Mouse (Mus musculus) spleen, adult 2 months (tissue): ENCODE data around the gene Calm1. TPM values are rescaled to one million over a fixed set of nuclear protein-coding genes. Genes with fewer than 3 reads are reported as not detected.
"Not testable (repeated sequence)": the region's sequence is repeated elsewhere in the genome, so short reads cannot be mapped to it uniquely, and the experiment has no call there.

Experiments used
- DNase-seq, 2 experiments: peaks; one replicate each; pipeline versions ENCODE4 v3.0.0 to v3.0.0-alpha.2; 2012 to 2021; ENCODE audit warnings: low spot score in 2 of 2, low read depth in 1 of 2
- H3K27ac ChIP-seq: fragments of 200-500 bp; 2 replicates; pipeline ENCODE4 v1.5.1; 2012; ENCODE audit warnings: low read length, inconsistent platforms; ENCODE audit not compliant: insufficient read depth
- H3K27me3 ChIP-seq: fragments of 200-500 bp; 2 replicates; pipeline ENCODE4 v1.6.1; 2012; ENCODE audit warnings: mild to moderate bottlenecking, moderate library complexity, low read length, inconsistent platforms; ENCODE audit not compliant: control insufficient read depth, insufficient read depth
- H3K36me3 ChIP-seq: fragments of 200-500 bp; 2 replicates; pipeline ENCODE4 v1.6.1; 2012; ENCODE audit warnings: mild to moderate bottlenecking, low read length, inconsistent platforms; ENCODE audit not compliant: control insufficient read depth, insufficient read depth
- H3K4me1 ChIP-seq: fragments of 200-500 bp; 2 replicates; pipeline ENCODE4 v1.6.1; 2011; ENCODE audit warnings: inconsistent platforms; ENCODE audit not compliant: control insufficient read depth, insufficient read depth, insufficient read length
- H3K4me3 ChIP-seq: fragments of 200-500 bp; 2 replicates; pipeline ENCODE4 v1.5.1; 2011; ENCODE audit warnings: mild to moderate bottlenecking, inconsistent platforms; ENCODE audit not compliant: insufficient read depth, insufficient read length; ENCODE audit errors: extremely low read depth
- CTCF ChIP-seq: fragments of 200-500 bp; IDR thresholded peaks from 2 replicates; pipeline ENCODE4 v1.5.1; 2011; ENCODE audit warnings: mild to moderate bottlenecking, inconsistent platforms; ENCODE audit not compliant: insufficient read depth, insufficient read length, insufficient replicate concordance; ENCODE audit errors: extremely low read depth
- POLR2A ChIP-seq: fragments of 200-500 bp; IDR thresholded peaks from 2 replicates; pipeline ENCODE4 v1.6.1; 2011; ENCODE audit warnings: low read depth, low read length, inconsistent platforms
- WGBS: fragments of 180-500 bp; shearing (Covaris S2); methylation state at CpG from one replicate; pipeline ENCODE4 v1.1.7; 2018; 5-methylcytosine and 5-hydroxymethylcytosine counted together
- polyA plus RNA-seq: library from polyadenylated mRNA; depleted of rRNA; stranded (reverse); fragments of >200 nt; gene quantifications from 2 replicates; pipeline ENCODE4 v1.2.3, GENCODE M21; 2012

The Calm1 gene
- polyA plus RNA-seq, 1 experiment, result 173 TPM

DNA sequence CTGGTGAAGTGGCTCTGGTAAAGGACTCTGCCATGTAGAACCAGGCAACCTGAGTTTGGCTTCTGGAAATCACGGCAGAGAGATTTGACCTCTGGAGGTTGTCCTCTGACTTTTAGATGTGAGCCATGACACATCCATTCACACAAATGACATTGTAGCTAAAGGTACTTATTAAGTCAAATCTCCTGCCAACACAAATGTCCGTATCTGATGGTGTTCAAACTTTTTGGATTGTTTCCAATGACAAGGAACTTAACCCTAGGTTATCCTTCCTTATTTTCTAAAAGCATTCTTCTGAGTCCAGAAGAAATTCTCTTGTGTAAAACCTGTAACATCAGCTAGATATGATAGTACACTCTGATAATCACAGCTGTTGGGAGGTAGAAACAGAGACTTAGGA, 13.9 kb downstream of the Calm1 start:
- H3K36me3 ChIP-seq, result peaks cover 1% of the 10 kb centered on the region; the same call in 1 of the 2 replicates
- no peaks in the 10 kb centered on the region for H3K27me3 ChIP-seq
- H3K4me3 ChIP-seq, result no peak overlapping the region
- H3K4me1 ChIP-seq, result peaks cover 22% of the 10 kb centered on the region; the same call in 1 of the 2 replicates
- 73% methylated on average over 2 of the region's 2 CpGs for WGBS
- TF ChIP-seq CTCF, result no peak
- no peak for TF ChIP-seq POLR2A
- no peak overlapping the region for H3K27ac ChIP-seq
- DNase-seq, result no peak

DNA sequence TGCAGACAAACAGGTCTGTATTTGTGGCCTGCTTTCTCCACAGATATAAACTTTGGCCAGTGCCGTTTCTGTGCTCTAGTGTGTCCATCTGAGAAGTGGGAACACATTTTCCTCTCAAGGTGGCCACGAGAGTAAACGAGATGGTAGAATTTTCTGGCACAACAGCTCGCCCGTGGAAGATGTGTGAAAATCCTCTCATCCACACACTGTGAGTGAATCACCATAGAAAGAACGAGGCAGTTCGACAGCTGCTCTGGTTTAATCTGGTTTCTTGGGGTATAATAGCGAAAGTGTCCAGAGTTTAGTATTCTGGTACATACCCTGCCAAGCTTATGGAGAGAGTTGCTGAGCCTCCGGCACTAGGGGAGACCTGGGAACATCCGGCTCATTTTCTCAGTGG, 14.9 kb downstream of the Calm1 start:
- no peak overlapping the region for H3K27ac ChIP-seq
- H3K27me3 ChIP-seq, result no peaks in the 10 kb centered on the region
- H3K4me1 ChIP-seq, result peaks cover 22% of the 10 kb centered on the region; the same call in 1 of the 2 replicates
- WGBS, result 95% methylated on average over 10 of the region's 10 CpGs
- H3K36me3 ChIP-seq, result peaks cover 1% of the 10 kb centered on the region; the same call in 1 of the 2 replicates
- DNase-seq, result no peak
- no peak overlapping the region for H3K4me3 ChIP-seq
- TF ChIP-seq POLR2A (no peak), CTCF (no peak)

DNA sequence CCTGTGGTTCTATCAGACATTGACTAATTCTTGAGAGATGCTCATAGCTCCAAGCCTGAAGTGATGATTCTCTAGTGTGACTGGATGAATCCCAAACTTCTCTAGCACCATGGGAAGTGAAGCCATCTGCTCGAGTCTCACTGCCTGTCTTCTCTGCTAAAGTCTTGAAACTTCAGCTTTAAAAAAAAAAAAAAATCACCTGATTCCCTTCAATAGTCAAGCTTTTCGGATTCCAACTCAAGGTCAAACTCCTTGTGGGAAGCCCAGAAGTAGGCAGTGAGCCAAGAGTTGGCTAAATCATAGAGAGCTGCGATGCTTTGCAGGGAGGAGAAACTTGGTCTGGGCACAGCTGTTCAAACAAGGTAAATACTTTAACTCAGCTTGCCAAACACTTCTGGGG, 15.5 kb downstream of the Calm1 start:
- Histone ChIP-seq H3K36me3 (peaks cover under 1% of the 10 kb centered on the region; the same call in 1 of the 2 replicates), H3K4me1 (peaks cover 22% of the 10 kb centered on the region; the same call in 1 of the 2 replicates), H3K27me3 (no peaks in the 10 kb centered on the region), H3K4me3 (no peak overlapping the region), H3K27ac (no peak overlapping the region)
- TF ChIP-seq POLR2A (no peak), CTCF (no peak)
- no peak for DNase-seq
- 84% methylated on average over 3 of the region's 3 CpGs for WGBS

DNA sequence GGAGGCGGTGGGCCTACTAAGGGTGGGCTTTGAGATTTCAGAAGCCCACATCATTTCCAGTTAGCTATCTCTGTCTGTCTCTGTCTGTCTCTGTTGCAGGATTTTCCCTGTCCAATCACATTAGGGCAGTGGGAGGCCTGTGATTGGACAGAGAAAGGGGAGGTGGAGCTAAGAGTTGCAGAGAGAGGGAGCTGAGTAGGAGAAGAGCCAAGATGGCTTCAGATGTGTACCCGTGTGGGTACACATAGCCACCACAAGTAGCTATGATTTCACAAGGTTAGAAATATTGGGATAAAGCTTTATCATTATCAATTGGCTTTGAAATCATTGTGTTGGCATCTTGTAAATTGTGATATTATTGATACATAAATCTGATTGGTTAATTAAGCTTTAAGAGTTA, 17.9 kb downstream of the Calm1 start:
- not testable (repeated sequence) for H3K36me3 ChIP-seq, DNase-seq, H3K4me1 ChIP-seq, H3K27ac ChIP-seq, H3K4me3 ChIP-seq, H3K27me3 ChIP-seq
- WGBS, result 91% methylated on average over 2 of the region's 2 CpGs

DNA sequence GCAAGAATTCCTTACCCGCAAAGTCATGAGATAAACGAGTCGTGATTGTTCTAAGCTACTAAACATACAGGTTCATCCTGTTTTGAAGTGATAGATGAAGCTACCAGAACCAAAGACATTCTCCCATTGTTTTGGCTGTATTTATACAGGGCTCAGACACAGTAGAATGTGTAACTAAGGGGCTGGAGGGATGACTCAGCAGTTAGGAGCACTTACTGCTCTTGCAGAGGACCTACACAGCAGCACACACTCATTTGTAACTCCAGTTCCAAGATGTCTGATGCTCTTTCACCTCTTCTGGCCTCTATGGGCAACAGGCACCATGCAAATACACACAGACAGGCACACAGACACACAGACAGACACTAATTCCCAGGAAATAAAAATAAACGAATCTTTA, 20.8 kb downstream of the Calm1 start:
- DNase-seq, result no peak
- H3K27ac ChIP-seq, result no peak overlapping the region
- no peak for TF ChIP-seq CTCF
- no peak for TF ChIP-seq POLR2A
- no peaks in the 10 kb centered on the region for H3K27me3 ChIP-seq
- H3K36me3 ChIP-seq, result no peaks in the 10 kb centered on the region
- WGBS, result 71% methylated on average over 4 of the region's 4 CpGs
- H3K4me3 ChIP-seq, result no peak overlapping the region
- no peaks in the 10 kb centered on the region for H3K4me1 ChIP-seq

DNA sequence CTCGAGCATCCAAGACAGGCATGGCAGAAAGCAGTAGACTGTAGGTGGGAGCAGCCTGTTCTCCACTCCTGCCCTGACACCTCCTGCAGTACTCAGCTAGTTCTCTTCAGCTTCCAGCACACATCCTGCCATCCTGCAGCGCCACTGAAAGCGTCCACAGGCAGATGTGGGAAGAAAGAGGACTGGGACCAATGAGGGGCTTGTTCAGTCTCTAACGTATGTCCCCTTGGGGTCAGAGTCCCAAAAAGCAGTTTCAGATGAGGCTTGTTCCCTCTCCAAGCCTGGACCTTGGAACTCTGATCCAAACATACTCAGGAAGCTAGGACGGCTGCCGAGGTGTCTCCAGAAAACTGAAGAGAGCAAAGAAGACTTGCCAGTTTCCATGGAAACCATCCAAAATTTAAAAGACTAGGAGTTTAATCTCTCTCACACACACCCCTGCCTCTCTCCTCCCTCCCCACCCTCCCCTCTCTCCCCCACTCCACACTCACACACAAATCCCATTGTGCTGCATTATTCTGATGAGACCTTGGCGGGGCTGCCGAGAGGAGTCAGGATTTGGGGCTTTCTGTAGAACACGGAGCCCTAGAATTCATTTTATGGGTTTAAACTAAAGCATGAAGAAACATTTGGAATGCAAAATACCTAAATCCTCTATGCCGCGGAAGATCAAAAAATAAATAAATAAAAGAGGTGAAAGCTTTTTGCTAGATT, 22.5 kb downstream of the Calm1 start:
- 77% methylated on average over 11 of the region's 11 CpGs for WGBS
- Histone ChIP-seq H3K4me3 (no peak overlapping the region), H3K4me1 (no peaks in the 10 kb centered on the region), H3K27me3 (no peaks in the 10 kb centered on the region), H3K27ac (no peak overlapping the region), H3K36me3 (no peaks in the 10 kb centered on the region)
- DNase-seq, result no peak
- TF ChIP-seq POLR2A (no peak), CTCF (no peak)

DNA sequence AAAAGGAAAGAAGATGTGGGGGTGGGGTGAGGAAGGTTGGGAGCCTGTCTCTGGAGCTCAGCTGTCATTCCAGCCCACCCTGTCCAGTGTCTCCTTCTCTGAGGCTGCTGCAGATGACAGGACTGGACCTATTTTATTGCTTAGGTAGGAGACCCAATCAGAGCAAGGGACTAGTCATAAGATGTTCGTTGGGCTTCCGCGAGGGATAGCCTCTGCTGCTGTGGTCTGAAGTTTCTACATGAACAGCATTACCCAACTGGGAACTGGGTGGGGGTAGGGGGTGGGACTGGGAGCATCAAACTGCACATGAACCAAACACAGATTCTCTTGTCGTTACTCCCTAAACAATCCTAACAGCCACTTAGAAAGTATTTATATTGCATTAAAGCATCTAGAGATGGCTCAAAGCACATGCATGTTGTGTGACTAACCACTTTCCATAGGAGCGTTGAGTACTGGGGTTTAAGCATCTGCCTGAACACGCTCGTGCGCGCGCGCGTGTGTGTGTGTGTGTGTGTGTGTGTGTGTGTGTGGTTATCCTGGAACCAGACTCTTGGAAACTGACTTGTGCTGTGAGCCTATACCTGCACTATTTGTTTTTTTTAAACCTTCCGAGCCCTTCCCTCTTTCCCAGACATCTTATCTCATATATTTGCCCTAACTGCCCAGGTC, 23.2 kb downstream of the Calm1 start:
- no peaks in the 10 kb centered on the region for H3K4me1 ChIP-seq
- H3K36me3 ChIP-seq, result no peaks in the 10 kb centered on the region
- no peak overlapping the region for H3K4me3 ChIP-seq
- H3K27ac ChIP-seq, result no peak overlapping the region
- H3K27me3 ChIP-seq, result no peaks in the 10 kb centered on the region
- 92% methylated on average over 13 of the region's 13 CpGs for WGBS
- DNase-seq, result no peak
- no peak for TF ChIP-seq CTCF
